Mouse (Mus musculus) liver, embryonic 11.5 days (tissue): ENCODE results near the gene Ttll5. TPM values are rescaled to one million over a fixed set of nuclear protein-coding genes. Genes with fewer than 3 reads are reported as not detected.

Experiments used
- ATAC-seq: fragments of 200-750 bp; cut with Nextera tagmentation; replicated peaks from 2 replicates; pipeline ENCODE4 v1.8.0; 2017; ENCODE audit warnings: moderate number of reproducible peaks, mild to moderate bottlenecking, moderate TSS enrichment, moderate library complexity; ENCODE audit not compliant: low FRiP score
- DNase-seq: peaks from one replicate; pipeline ENCODE4 v3.0.0-alpha.2; 2017; ENCODE audit warnings: low spot score
- H3K27ac ChIP-seq: fragments of 300-500 bp; sonication (generic); 2 replicates; pipeline ENCODE4 v1.5.1; 2014; ENCODE audit warnings: mild to moderate bottlenecking, low read depth, low read length, control low read depth
- H3K27me3 ChIP-seq: fragments of 300-500 bp; sonication (generic); replicated peaks from 2 replicates; pipeline ENCODE4 v1.6.1; 2014; ENCODE audit warnings: low read length, mixed read lengths; ENCODE audit not compliant: control insufficient read depth, insufficient read depth
- H3K36me3 ChIP-seq: fragments of 300-500 bp; sonication (generic); 2 replicates; pipeline ENCODE4 v1.6.1; 2014; ENCODE audit warnings: mild to moderate bottlenecking, low read length, moderate library complexity, mixed read lengths; ENCODE audit not compliant: control insufficient read depth, insufficient read depth
- H3K4me1 ChIP-seq: fragments of 300-500 bp; sonication (generic); replicated peaks from 2 replicates; pipeline ENCODE4 v1.6.1; 2014; ENCODE audit warnings: low read length, mixed read lengths; ENCODE audit not compliant: control insufficient read depth, insufficient read depth
- H3K4me2 ChIP-seq: fragments of 300-500 bp; sonication (generic); 2 replicates; pipeline ENCODE4 v1.6.1; 2014; ENCODE audit warnings: mild to moderate bottlenecking, control low read depth, moderate library complexity
- H3K4me3 ChIP-seq: fragments of 300-500 bp; sonication (generic); 2 replicates; pipeline ENCODE4 v1.5.1; 2014; ENCODE audit warnings: low read depth, low read length, control low read depth
- H3K9ac ChIP-seq: fragments of 300-500 bp; sonication (generic); 2 replicates; pipeline ENCODE4 v1.6.1; 2014; ENCODE audit warnings: low read depth, low read length, control low read depth
- H3K9me3 ChIP-seq: fragments of 300-500 bp; sonication (generic); 2 replicates; pipeline ENCODE4 v1.6.1; 2016; ENCODE audit warnings: low read length, inconsistent platforms, mixed read lengths; ENCODE audit not compliant: control insufficient read depth
- WGBS: fragments of 180-500 bp; shearing (Covaris S2); extraction: QIAGEN DNeasy Blood & Tissue Kit; methylation state at CpG from one replicate; pipeline ENCODE4 v1.1.7; 2014; 5-methylcytosine and 5-hydroxymethylcytosine counted together
- polyA plus RNA-seq: library from polyadenylated mRNA; unstranded; fragments of >200 nt; fragmentation: Nextera tagmentation; extraction: Ambion mirVana; gene quantifications from 2 replicates; pipeline ENCODE4 v1.2.1, GENCODE M21; 2014

Ttll5 gene
- polyA plus RNA-seq, 1 experiment from 2014 or later: 14.6 TPM

DNA sequence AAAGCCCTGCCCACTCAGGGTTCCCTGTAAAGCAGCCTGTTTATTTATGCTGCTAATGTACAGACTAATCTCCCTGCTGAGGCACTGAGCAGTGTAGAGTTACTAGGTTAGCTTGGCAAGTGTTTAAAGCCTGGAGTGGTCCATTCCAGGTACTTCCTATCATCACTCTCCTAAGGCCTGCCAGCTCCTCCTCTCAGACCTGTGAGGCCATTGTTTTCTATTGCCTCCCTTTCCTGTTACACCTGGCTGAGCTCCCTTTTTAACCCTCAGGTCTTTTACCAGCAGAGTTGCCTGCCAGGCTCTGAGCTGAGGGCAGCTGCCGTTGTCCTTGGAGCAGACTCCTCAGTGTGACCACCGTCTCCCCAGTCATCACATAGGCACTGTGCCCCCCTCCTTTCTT is 146.3 kb downstream of the Ttll5 start:
- no peak for ATAC-seq
- Histone ChIP-seq H3K36me3 (no peaks in the 10 kb centered on the region), H3K27me3 (no peaks in the 10 kb centered on the region), H3K27ac (no peak overlapping the region), H3K9ac (no peak overlapping the region), H3K4me3 (no peak overlapping the region), H3K4me1 (no peaks in the 10 kb centered on the region), H3K9me3 (no peaks in the 10 kb centered on the region), H3K4me2 (no peak overlapping the region)
- 76% methylated on average over 2 of the region's 2 CpGs for WGBS
- no peak for DNase-seq

DNA sequence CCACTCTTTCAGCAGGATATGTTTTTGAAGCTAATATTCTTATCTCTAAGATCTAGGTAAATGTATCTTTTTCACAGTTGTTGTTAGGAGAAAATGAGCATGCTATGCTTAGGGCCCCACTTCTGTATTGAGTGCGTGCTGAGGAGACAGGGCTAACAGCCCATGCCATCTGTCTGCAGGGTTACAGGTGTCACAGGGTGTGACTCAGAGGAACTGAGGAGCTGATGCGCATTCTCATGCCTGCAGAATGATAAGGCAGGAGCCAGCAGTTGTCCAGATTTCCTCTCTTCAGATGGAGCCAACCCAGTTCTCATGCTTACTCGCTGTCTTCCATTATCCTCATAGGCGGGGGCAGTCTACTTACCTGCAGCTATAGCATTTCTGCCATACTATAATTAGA is 147.2 kb downstream of the Ttll5 start:
- ATAC-seq: 0 out of 2 replicates have a peak, but pooled peaks have one; percentile 53
- H3K27me3 ChIP-seq: no peaks in the 10 kb centered on the region
- H3K9ac ChIP-seq: no peak overlapping the region
- H3K9me3 ChIP-seq: no peaks in the 10 kb centered on the region
- 79% methylated on average over 4 of the region's 4 CpGs for WGBS
- H3K4me3 ChIP-seq: no peak overlapping the region
- H3K36me3 ChIP-seq: no peaks in the 10 kb centered on the region
- H3K27ac ChIP-seq: no peak overlapping the region
- no peak for DNase-seq
- no peaks in the 10 kb centered on the region for H3K4me1 ChIP-seq
- no peak overlapping the region for H3K4me2 ChIP-seq

DNA sequence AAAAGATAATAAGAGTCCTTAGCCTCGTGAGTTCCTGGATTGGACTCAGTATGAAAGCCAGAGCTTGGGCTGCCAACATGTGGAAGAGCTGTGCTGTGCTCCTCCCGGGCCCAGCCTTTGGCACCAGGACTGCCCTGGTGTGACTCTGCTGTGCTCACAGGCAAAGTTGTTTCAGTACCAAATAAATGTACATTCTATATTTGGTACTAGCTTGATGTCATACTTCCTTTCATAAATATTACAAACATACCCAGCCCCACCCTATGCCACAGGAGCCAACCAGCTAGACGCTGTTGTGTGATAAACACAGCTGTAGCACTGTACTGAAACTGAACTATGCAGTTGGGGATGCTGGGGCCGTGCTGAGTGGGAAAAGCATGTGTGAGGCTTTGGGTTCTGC is 149.1 kb downstream of the Ttll5 start:
- ATAC-seq: no peak; the same call in 1 of the 2 replicates

DNA sequence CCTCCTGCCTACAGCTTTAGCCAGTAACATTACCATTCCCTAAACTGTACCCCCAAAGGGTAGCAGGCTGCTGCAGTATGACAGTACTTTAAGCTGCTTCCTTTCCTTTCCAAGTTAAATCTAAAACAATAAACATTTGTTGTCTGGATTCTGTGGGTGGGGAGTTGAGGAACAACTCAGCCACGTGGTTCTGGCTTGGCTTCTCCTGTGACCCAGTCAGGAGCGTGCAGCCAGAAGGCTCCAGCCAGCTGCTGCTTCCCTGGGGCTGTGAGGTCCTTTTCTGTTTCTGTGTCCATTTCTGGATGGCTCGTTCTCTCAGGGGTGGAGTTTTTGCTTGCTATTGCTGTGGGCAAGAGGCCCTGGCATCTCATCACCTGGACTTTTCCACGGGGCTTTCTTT is 149.6 kb downstream of the Ttll5 start:
- DNase-seq (no peak), ATAC-seq (no peak)
- Histone ChIP-seq H3K4me3 (no peak overlapping the region), H3K9me3 (no peaks in the 10 kb centered on the region), H3K4me1 (no peaks in the 10 kb centered on the region), H3K27me3 (no peaks in the 10 kb centered on the region), H3K9ac (no peak overlapping the region), H3K27ac (no peak overlapping the region), H3K36me3 (no peaks in the 10 kb centered on the region), H3K4me2 (no peak overlapping the region)
- 76% methylated on average over 4 of the region's 4 CpGs for WGBS

More for the DNA sequence above, 149.1 kb downstream of the Ttll5 start:
- no peak overlapping the region for H3K27ac ChIP-seq
- H3K36me3 ChIP-seq: no peaks in the 10 kb centered on the region
- DNase-seq: no peak
- H3K9ac ChIP-seq: no peak overlapping the region
- no peak overlapping the region for H3K4me3 ChIP-seq
- no peaks in the 10 kb centered on the region for H3K27me3 ChIP-seq
- no peak overlapping the region for H3K4me2 ChIP-seq
- WGBS: 66% methylated on average over 4 of the region's 4 CpGs
- H3K9me3 ChIP-seq: no peaks in the 10 kb centered on the region
- no peaks in the 10 kb centered on the region for H3K4me1 ChIP-seq

DNA sequence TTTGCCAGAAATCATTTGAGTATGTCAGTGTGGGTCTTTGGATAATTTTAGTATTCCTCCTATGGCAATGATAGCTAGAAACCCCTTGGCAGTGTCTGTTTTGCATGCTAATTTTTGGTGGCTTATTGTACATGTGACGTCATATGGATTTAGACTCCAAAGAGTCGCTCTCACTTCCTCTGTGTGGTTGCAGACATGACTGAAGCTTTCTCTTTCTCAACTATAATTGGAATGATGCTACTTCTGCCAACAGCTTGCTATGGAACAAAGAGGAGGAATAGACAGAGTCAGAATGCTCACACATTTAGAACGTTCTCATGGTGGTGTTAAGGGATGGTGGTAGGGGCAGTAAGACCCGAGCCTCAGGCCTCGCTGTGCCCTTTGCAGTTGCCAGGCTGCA is 155.5 kb downstream of the Ttll5 start:
- 82% methylated on average over 5 of the region's 5 CpGs for WGBS
- H3K9ac ChIP-seq: no peak overlapping the region
- DNase-seq: no peak

DNA sequence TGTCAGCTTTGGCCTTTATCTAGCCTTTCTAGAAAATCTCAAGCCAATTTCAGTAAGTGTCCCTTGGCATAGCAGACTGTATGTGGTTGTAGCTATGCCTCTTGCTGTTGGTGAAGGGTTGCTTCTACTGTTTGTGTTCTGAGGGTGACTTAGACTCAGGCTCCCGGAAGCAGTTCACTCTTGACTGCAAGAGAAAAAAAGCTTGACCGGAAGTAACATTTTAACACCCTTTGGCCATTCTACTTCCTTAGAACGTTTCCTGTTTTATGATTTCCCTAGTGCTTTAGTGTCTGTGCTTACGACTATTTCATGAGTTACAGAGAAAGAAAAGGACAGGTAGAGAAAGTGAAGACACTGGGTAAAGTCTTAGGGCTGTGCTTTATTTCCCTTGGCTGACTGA is 161.1 kb downstream of the Ttll5 start:
- H3K36me3 ChIP-seq: no peaks in the 10 kb centered on the region
- no peaks in the 10 kb centered on the region for H3K27me3 ChIP-seq
- WGBS: 52% methylated on average over 4 of the region's 4 CpGs
- no peak overlapping the region for H3K9ac ChIP-seq
- ATAC-seq: no peak
- no peak overlapping the region for H3K4me2 ChIP-seq
- H3K4me1 ChIP-seq: no peaks in the 10 kb centered on the region; the same call in 1 of the 2 replicates
- no peaks in the 10 kb centered on the region for H3K9me3 ChIP-seq
- no peak overlapping the region for H3K4me3 ChIP-seq
- H3K27ac ChIP-seq: no peak overlapping the region
- DNase-seq: no peak

More for the DNA sequence above, 155.5 kb downstream of the Ttll5 start:
- Histone ChIP-seq H3K4me2 (no peak overlapping the region), H3K9me3 (no peaks in the 10 kb centered on the region), H3K4me3 (no peak overlapping the region), H3K36me3 (no peaks in the 10 kb centered on the region), H3K27me3 (no peaks in the 10 kb centered on the region), H3K4me1 (no peaks in the 10 kb centered on the region), H3K27ac (no peak overlapping the region)
- ATAC-seq: no peak

DNA sequence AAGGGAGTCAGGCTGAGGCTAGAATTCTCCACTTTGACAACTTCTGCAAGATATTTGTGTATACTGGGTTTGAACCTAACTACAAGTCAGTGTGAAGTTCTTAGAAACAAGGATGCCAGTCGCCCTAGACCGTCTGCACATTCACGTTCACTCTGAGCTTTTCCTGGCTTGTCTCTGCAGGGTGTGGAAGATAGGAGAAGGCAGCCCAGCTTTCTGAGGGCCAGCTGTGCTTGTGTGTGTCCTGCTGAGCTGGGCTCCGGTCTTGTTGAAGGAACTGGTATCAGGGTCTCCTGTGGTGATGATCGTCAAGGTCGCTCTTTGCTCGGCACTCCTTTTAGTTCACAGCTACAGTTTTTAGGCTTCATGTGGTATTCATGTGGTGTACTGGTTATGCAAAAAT is 161.6 kb downstream of the Ttll5 start:
- 59% methylated on average over 7 of the region's 7 CpGs for WGBS
- no peaks in the 10 kb centered on the region; the same call in 1 of the 2 replicates for H3K4me1 ChIP-seq
- no peaks in the 10 kb centered on the region for H3K9me3 ChIP-seq
- no peak overlapping the region for H3K4me2 ChIP-seq
- DNase-seq: no peak
- H3K27ac ChIP-seq: no peak overlapping the region
- H3K9ac ChIP-seq: no peak overlapping the region
- no peaks in the 10 kb centered on the region for H3K27me3 ChIP-seq
- ATAC-seq: no peak
- H3K4me3 ChIP-seq: no peak overlapping the region
- H3K36me3 ChIP-seq: no peaks in the 10 kb centered on the region

DNA sequence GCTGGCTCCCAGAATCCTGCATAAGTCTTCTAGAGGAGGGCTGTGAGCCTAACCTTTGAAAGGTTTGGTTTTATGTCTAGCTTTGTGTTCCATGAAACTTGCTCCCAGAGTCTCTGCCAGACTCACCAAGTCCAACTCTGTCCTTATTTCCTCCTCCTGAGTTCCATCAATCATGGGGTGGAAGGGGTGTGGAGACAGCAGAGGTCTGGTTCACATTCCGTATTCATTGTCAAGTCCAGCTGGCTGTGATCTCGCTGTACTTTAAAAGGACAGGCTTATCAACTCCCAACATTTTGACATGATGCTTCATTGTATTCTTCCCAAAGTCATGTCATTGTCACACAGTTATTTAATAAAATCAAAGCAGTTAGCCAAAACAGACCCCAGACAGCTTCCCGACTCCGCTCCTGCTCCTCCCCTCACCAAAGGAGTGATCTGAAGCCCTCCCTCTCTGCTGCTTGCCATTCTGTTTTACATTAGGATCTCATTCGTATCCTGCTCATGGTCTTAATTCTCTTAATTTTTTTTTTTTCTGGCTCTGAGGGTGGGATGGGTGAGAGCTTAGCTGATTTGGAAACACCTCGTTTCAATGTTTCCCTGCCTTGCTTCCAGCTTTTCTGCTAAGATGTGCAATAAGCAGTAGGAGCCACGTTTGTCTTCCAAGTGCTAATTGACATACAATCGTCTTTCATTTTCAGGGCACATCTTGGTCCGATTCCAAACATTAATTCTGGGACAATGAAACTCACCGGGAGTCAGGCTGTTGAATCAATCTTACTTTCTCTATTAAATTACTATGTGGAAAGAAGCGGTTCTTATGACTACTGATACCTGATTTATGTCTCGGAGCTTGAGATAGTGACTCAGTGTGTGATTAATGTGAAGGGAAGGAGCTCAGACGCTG is 162.3 kb downstream of the Ttll5 start:
- H3K9ac ChIP-seq: no peak overlapping the region
- no peaks in the 10 kb centered on the region for H3K9me3 ChIP-seq
- no peak overlapping the region for H3K4me2 ChIP-seq
- no peaks in the 10 kb centered on the region; the same call in 1 of the 2 replicates for H3K4me1 ChIP-seq
- H3K36me3 ChIP-seq: no peaks in the 10 kb centered on the region
- H3K27me3 ChIP-seq: no peaks in the 10 kb centered on the region
- H3K27ac ChIP-seq: no peak overlapping the region
- ATAC-seq: no peak
- DNase-seq: no peak
- no peak overlapping the region for H3K4me3 ChIP-seq
- WGBS: 70% methylated on average over 13 of the region's 13 CpGs

DNA sequence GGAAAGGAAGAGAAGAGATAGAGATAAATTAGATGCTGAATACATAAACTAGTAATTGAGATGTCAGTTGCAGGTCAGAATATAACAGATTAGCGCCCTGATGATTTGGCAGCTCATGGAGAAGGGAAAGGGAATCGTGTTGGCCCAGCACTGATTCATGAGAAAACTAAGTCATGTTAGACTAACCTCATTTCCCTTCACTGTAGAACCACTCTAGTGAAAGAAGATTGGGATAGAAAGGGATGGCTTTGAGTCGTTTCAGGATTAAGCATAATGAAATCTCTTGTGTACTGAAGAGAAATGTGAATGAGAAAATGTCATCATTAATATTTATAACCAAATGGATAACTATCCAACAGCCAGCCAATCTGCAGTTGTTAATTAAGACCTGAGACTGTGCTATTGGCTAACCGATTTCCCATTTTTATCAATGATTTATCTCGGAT is 163.0 kb downstream of the Ttll5 start:
- no peak for DNase-seq
- Histone ChIP-seq H3K9ac (no peak overlapping the region), H3K9me3 (no peaks in the 10 kb centered on the region), H3K36me3 (no peaks in the 10 kb centered on the region), H3K4me2 (no peak overlapping the region), H3K4me3 (no peak overlapping the region), H3K27me3 (no peaks in the 10 kb centered on the region), H3K4me1 (no peaks in the 10 kb centered on the region; the same call in 1 of the 2 replicates), H3K27ac (no peak overlapping the region)
- 82% methylated on average over 5 of the region's 5 CpGs for WGBS
- ATAC-seq: no peak
